Mouse (Mus musculus): ENCODE results near the gene Fgfrl1.

GRCm38 (mm10) chr5:108675251-108675816 lies 16.8 kb upstream of the Fgfrl1 start, which contains the start of gene Slc26a1:
- TF ChIP-seq CTCF (IDR thresholded peaks at IDR 0.05) (no peak), POLR2A (IDR thresholded peaks at IDR 0.05; ENCODE audit: insufficient read depth, low read depth, low read length) (no peak), EP300 (IDR thresholded peaks at IDR 0.05; ENCODE audit: insufficient read depth, low read depth, low read length) (no peak)

Data from heart, adult 2 months (tissue).